Mouse (Mus musculus): Measurements from ENCODE around the gene Cep131.

DNA sequence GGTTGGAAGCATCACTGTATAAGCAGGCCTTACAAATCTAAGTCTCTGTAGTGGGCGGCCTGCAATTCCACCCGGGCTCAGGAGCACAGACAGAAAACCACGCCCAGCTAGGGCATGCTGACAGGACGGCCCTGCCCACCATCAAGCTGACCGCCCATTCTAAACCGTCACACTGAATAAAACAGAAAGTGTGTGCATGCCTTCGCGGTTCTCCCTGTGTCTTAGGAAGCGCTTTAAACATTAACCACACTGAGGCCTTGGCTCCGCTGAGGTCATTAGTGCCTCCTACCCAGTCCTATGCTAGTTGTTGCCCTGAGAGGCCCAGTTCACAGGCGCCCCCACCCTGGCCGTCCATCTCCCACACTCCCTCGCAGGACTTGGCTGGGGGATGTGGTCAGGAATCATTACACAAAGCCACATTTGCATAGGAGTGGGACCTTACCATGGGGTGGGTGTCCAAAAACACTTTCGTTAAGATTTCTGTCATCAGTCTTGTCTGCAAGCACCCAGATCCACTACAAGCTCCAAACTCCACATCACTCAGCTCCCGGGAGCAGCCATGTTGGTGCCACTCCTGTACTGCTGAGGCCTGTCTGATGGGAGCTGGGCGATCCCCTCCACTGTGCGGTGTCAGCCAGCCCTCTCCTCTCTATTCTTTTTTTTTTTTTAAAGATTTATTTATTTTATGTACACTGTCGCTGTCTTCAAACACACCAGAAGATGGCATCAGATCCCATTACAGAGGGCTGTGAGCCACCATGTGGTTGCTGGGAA is 58.1 kb downstream of the Cep131 start:
- TF ChIP-seq CTCF (IDR thresholded peaks at IDR 0.05; ENCODE audit: control insufficient read depth, insufficient read depth, low read length) (no peak), POLR2A (IDR thresholded peaks at IDR 0.05; ENCODE audit: borderline replicate concordance, control insufficient read depth, low read depth, low read length) (no peak)

All from bone marrow, adult 2 months (tissue).